Mouse (Mus musculus) CH12.LX (cell line): ENCODE data around the gene Hist1h1t.

Experiments
- CTCF ChIP-seq, 2 experiments: IDR thresholded peaks in 1 of 2; conservative IDR thresholded peaks in 1 of 2; 2 replicates each; pipeline ENCODE4 v1.5.1; 2011 to 2012; ENCODE audit warnings: low read depth in 2 of 2, low read length in 2 of 2, improper control_type of control experiment in 1 of 2, inconsistent platforms in 1 of 2, mild to moderate bottlenecking in 1 of 2, moderate library complexity in 1 of 2
- E2F4 ChIP-seq: IDR thresholded peaks from 2 replicates; pipeline ENCODE4 v1.6.1; 2011; ENCODE audit warnings: low read depth, low read length, improper control_type of control experiment; ENCODE audit not compliant: insufficient replicate concordance
- MAX ChIP-seq: IDR thresholded peaks from 2 replicates; pipeline ENCODE4 v1.6.1; 2011; ENCODE audit warnings: low read length, improper control_type of control experiment
- MAZ ChIP-seq: IDR thresholded peaks from 2 replicates; pipeline ENCODE4 v1.6.1; 2012; ENCODE audit warnings: low read depth, mild to moderate bottlenecking, inconsistent platforms, low read length, improper control_type of control experiment, moderate library complexity
- POLR2A ChIP-seq: IDR thresholded peaks from 2 replicates; pipeline ENCODE4 v1.6.1; 2011; ENCODE audit warnings: low read depth, mild to moderate bottlenecking, improper control_type of control experiment, low read length
- SMC3 ChIP-seq: IDR thresholded peaks from 2 replicates; pipeline ENCODE4 v1.6.1; 2011; ENCODE audit warnings: low read depth, low read length, improper control_type of control experiment
- ZC3H11A ChIP-seq: IDR thresholded peaks from 2 replicates; pipeline ENCODE4 v1.6.1; 2012; ENCODE audit warnings: low read depth, mild to moderate bottlenecking, inconsistent platforms, low read length, improper control_type of control experiment

GRCm38 (mm10) chr13:23688956-23689355, 6.7 kb upstream of the Hist1h1t start:
- TF ChIP-seq POLR2A, result no peak
- TF ChIP-seq CTCF (conservative IDR thresholded peaks at IDR 0.05 in 1 of 2, IDR thresholded peaks at IDR 0.05 in 1 of 2; ENCODE audit: low read depth in 2 of 2, low read length in 2 of 2), result no peak
- no peak for TF ChIP-seq MAZ
- TF ChIP-seq SMC3, result no peak
- TF ChIP-seq MAX, result no peak
- no peak for TF ChIP-seq ZC3H11A
- no peak for TF ChIP-seq E2F4
